Mouse (Mus musculus): ENCODE measurements at regions not wholly inside any gene's neighbourhood (a gene's known extent, or its start where the extent isn't known, plus 50 kb on each side); places are given as distances from the start of the nearest gene placed in this dataset.

GRCm38 (mm10) chr6:31200705-31201104, 197.8 kb upstream of the Mkln1 start:
- Histone ChIP-seq H3K36me3 (no peaks in the 10 kb centered on the region), H3K4me3 (no peak overlapping the region), H3K27ac (replicated peaks) (no peak overlapping the region), H3K9me3 (no peaks in the 10 kb centered on the region), H3K4me2 (no peak overlapping the region), H3K4me1 (peaks cover 6% of the 10 kb centered on the region), H3K9ac (no peak overlapping the region), H3K27me3 (replicated peaks) (no peaks in the 10 kb centered on the region)
- no peak for ATAC-seq (ENCODE audit: extremely low read depth, insufficient number of reproducible peaks, low FRiP score, low TSS enrichment)
- 81% methylated on average over 3 of the region's 3 CpGs for WGBS

- WGBS: 76% methylated on average over 4 of the region's 4 CpGs
- H3K27ac ChIP-seq (replicated peaks): no peak overlapping the region
Measured at GRCm38 (mm10) chr6:31201375-31201972, 197.1 kb upstream of the Mkln1 start.

DNA sequence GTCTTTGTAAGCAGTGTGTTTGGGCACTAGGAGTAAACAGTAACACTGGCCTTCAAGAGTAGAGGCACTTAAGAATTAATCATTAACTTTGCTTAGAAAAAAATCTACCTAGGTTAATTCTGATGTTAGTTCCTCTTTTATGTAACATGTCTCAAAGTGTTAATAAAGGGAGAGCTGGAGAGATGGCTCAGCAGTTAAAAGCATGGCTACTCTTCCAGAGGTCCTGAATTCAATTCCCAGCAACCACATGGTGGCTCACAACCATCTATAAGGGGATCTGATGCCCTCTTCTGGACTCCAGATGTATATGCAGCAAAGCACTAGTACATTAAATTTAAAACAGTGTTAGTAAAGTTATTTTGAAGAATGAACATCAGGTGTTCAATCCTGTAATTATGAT, 195.9 kb upstream of the Mkln1 start:
- Histone ChIP-seq H3K4me2 (no peak overlapping the region), H3K4me3 (no peak overlapping the region), H3K9me3 (no peaks in the 10 kb centered on the region), H3K4me1 (no peaks in the 10 kb centered on the region), H3K36me3 (no peaks in the 10 kb centered on the region), H3K27ac (replicated peaks) (no peak overlapping the region), H3K27me3 (replicated peaks) (no peaks in the 10 kb centered on the region), H3K9ac (no peak overlapping the region)
- no peak for ATAC-seq (ENCODE audit: extremely low read depth, insufficient number of reproducible peaks, low FRiP score, low TSS enrichment)

More at GRCm38 (mm10) chr6:31201375-31201972, 197.1 kb upstream of the Mkln1 start:
- Histone ChIP-seq H3K9me3 (no peaks in the 10 kb centered on the region), H3K9ac (no peak overlapping the region), H3K36me3 (no peaks in the 10 kb centered on the region), H3K27me3 (replicated peaks) (no peaks in the 10 kb centered on the region), H3K4me2 (no peak overlapping the region), H3K4me1 (no peaks in the 10 kb centered on the region), H3K4me3 (no peak overlapping the region)
- no peak for ATAC-seq (ENCODE audit: extremely low read depth, insufficient number of reproducible peaks, low FRiP score, low TSS enrichment)

- no peak for ATAC-seq (ENCODE audit: extremely low read depth, insufficient number of reproducible peaks, low FRiP score, low TSS enrichment)
- Histone ChIP-seq H3K4me3 (no peak overlapping the region), H3K4me1 (no peaks in the 10 kb centered on the region), H3K27ac (replicated peaks) (no peak overlapping the region), H3K9ac (no peak overlapping the region), H3K36me3 (no peaks in the 10 kb centered on the region), H3K4me2 (no peak overlapping the region), H3K9me3 (no peaks in the 10 kb centered on the region), H3K27me3 (replicated peaks) (no peaks in the 10 kb centered on the region)
- WGBS: 76% methylated on average over 3 of the region's 3 CpGs
Measured at GRCm38 (mm10) chr6:31204434-31204833, 194.1 kb upstream of the Mkln1 start.

GRCm38 (mm10) chr6:31204839-31205238, 193.7 kb upstream of the Mkln1 start:
- Histone ChIP-seq H3K9ac (no peak overlapping the region), H3K4me1 (no peaks in the 10 kb centered on the region), H3K27ac (replicated peaks) (no peak overlapping the region), H3K27me3 (replicated peaks) (no peaks in the 10 kb centered on the region), H3K4me3 (no peak overlapping the region), H3K9me3 (no peaks in the 10 kb centered on the region), H3K4me2 (no peak overlapping the region), H3K36me3 (no peaks in the 10 kb centered on the region)
- 81% methylated on average over 4 of the region's 4 CpGs for WGBS
- no peak for ATAC-seq (ENCODE audit: extremely low read depth, insufficient number of reproducible peaks, low FRiP score, low TSS enrichment)

GRCm38 (mm10) chr6:31206106-31206505, 192.4 kb upstream of the Mkln1 start:
- Histone ChIP-seq H3K9ac (no peak overlapping the region), H3K27me3 (replicated peaks) (no peaks in the 10 kb centered on the region), H3K4me2 (no peak overlapping the region), H3K4me1 (no peaks in the 10 kb centered on the region), H3K4me3 (no peak overlapping the region), H3K27ac (replicated peaks) (no peak overlapping the region), H3K9me3 (no peaks in the 10 kb centered on the region), H3K36me3 (no peaks in the 10 kb centered on the region)
- ATAC-seq (ENCODE audit: extremely low read depth, insufficient number of reproducible peaks, low FRiP score, low TSS enrichment): no peak
- 75% methylated on average over 7 of the region's 7 CpGs for WGBS

- Histone ChIP-seq H3K4me1 (no peaks in the 10 kb centered on the region), H3K36me3 (no peaks in the 10 kb centered on the region), H3K27me3 (replicated peaks) (no peaks in the 10 kb centered on the region), H3K27ac (replicated peaks) (no peak overlapping the region), H3K4me2 (no peak overlapping the region), H3K9ac (no peak overlapping the region), H3K4me3 (no peak overlapping the region), H3K9me3 (no peaks in the 10 kb centered on the region)
- 76% methylated on average over 12 of the region's 12 CpGs for WGBS
- no peak for ATAC-seq (ENCODE audit: extremely low read depth, insufficient number of reproducible peaks, low FRiP score, low TSS enrichment)
Measured at GRCm38 (mm10) chr6:31207231-31207630, 191.3 kb upstream of the Mkln1 start.

DNA sequence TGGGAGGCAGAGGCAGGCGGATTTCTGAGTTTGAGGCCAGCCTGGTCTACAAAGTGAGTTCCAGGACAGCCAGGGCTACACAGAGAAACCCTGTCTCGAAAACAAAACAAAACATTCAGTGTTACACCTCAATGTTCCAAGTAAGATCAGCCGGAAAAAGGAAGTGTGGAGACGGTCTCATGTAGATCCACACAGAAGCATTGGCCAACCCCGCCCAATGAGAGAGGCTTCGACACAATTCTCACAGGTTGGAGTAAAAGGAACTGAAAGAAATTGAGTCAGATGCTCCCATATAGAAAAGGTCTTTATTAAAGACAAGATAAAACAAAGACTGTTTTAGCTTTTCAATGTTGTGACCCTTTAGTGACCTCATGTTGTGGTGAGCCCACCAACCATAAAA, 190.3 kb upstream of the Mkln1 start:
- no peak overlapping the region for H3K27ac ChIP-seq (replicated peaks)
- 0 out of 2 replicates have a peak, but pooled peaks cover 6% of the 10 kb centered on the region for H3K27me3 ChIP-seq (replicated peaks)
- no peak overlapping the region for H3K4me3 ChIP-seq
- H3K9me3 ChIP-seq: no peaks in the 10 kb centered on the region
- ATAC-seq (ENCODE audit: extremely low read depth, insufficient number of reproducible peaks, low FRiP score, low TSS enrichment): no peak
- no peak overlapping the region for H3K4me2 ChIP-seq
- no peaks in the 10 kb centered on the region for H3K4me1 ChIP-seq
- H3K36me3 ChIP-seq: no peaks in the 10 kb centered on the region
- WGBS: 79% methylated on average over 6 of the region's 6 CpGs
- no peak overlapping the region for H3K9ac ChIP-seq

- Histone ChIP-seq H3K27ac (replicated peaks) (no peak overlapping the region), H3K36me3 (no peaks in the 10 kb centered on the region), H3K4me3 (no peak overlapping the region), H3K4me1 (no peaks in the 10 kb centered on the region), H3K9me3 (no peaks in the 10 kb centered on the region), H3K27me3 (replicated peaks) (peaks cover 14% of the 10 kb centered on the region), H3K9ac (no peak overlapping the region), H3K4me2 (no peak overlapping the region)
- 74% methylated on average over 15 of the region's 15 CpGs for WGBS
- ATAC-seq (ENCODE audit: extremely low read depth, insufficient number of reproducible peaks, low FRiP score, low TSS enrichment): no peak
Measured at GRCm38 (mm10) chr6:31209411-31210139, 189.0 kb upstream of the Mkln1 start.

- no peak for ATAC-seq (ENCODE audit: extremely low read depth, insufficient number of reproducible peaks, low FRiP score, low TSS enrichment)
- H3K9ac ChIP-seq: no peak overlapping the region
- H3K27me3 ChIP-seq (replicated peaks): peaks cover 20% of the 10 kb centered on the region
- H3K27ac ChIP-seq (replicated peaks): no peak overlapping the region
- no peak overlapping the region for H3K4me3 ChIP-seq
- no peak overlapping the region for H3K4me2 ChIP-seq
- no peaks in the 10 kb centered on the region for H3K4me1 ChIP-seq
- WGBS: 72% methylated on average over 7 of the region's 7 CpGs
- H3K36me3 ChIP-seq: no peaks in the 10 kb centered on the region
- H3K9me3 ChIP-seq: no peaks in the 10 kb centered on the region
Measured at GRCm38 (mm10) chr6:31210209-31210714, 188.3 kb upstream of the Mkln1 start.

GRCm38 (mm10) chr6:31211091-31211490, 187.4 kb upstream of the Mkln1 start:
- Histone ChIP-seq H3K9ac (no peak overlapping the region), H3K27me3 (replicated peaks) (peaks cover 28% of the 10 kb centered on the region), H3K9me3 (no peaks in the 10 kb centered on the region), H3K4me3 (no peak overlapping the region), H3K27ac (replicated peaks) (no peak overlapping the region), H3K36me3 (no peaks in the 10 kb centered on the region), H3K4me2 (no peak overlapping the region), H3K4me1 (peaks cover 3% of the 10 kb centered on the region; the same call in 1 of the 2 replicates)
- 80% methylated on average over 4 of the region's 4 CpGs for WGBS
- ATAC-seq (ENCODE audit: extremely low read depth, insufficient number of reproducible peaks, low FRiP score, low TSS enrichment): no peak

DNA sequence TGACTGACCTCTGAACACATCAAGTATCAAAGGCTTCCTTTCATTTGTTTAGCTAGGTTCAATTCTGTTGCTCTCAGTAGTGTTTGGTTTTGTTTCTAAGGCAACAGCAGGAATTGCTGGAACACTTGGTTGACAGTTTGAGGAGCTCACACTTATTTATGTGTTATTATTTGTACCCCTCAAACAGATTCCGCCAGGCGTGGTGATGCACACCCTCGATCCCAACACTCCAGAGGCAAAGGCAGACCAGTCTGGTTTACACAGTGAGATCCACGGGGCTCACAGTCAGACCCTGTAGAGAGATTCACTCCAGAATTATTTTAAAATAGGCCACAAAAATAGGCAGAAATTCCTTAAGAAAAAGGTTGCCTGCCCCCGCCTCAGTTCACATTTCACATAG, 186.9 kb upstream of the Mkln1 start:
- WGBS: 74% methylated on average over 5 of the region's 5 CpGs
- no peak for ATAC-seq (ENCODE audit: extremely low read depth, insufficient number of reproducible peaks, low FRiP score, low TSS enrichment)
- no peak overlapping the region for H3K4me2 ChIP-seq

More for the DNA sequence above, 186.9 kb upstream of the Mkln1 start:
- Histone ChIP-seq H3K27me3 (replicated peaks) (peaks cover 32% of the 10 kb centered on the region), H3K27ac (replicated peaks) (no peak overlapping the region), H3K4me1 (peaks cover 3% of the 10 kb centered on the region), H3K9me3 (no peaks in the 10 kb centered on the region), H3K9ac (no peak overlapping the region), H3K36me3 (no peaks in the 10 kb centered on the region), H3K4me3 (no peak overlapping the region)
